Mouse (Mus musculus) heart, adult 2 months (tissue): ENCODE data around the gene Rimbp2.
A peak's percentile ranks its signal among the peaks of the same experiment; 100 is the strongest.

Experiments used
- CTCF ChIP-seq: fragments of 200-600 bp; IDR thresholded peaks from 2 replicates; pipeline ENCODE4 v1.8.1; 2022; ENCODE audit warnings: antibody characterized with exemption, mild to moderate bottlenecking, moderate library complexity
- POLR2A ChIP-seq: fragments of 200-500 bp; IDR thresholded peaks from 2 replicates; pipeline ENCODE4 v1.6.1; 2011; ENCODE audit warnings: mild to moderate bottlenecking, low read depth, low read length, control low read depth; ENCODE audit not compliant: insufficient read depth

GRCm38 (mm10) chr5:128981607-128982006 lies 28.3 kb upstream of the Rimbp2 start:
- TF ChIP-seq CTCF = peak; percentile 81
- no peak for TF ChIP-seq POLR2A
